ENCODE assay signal across 32 mouse cellular contexts in genomic region chr19:30613150-30613865, GRCm38 (mm10).
"Had no signal": no experiment of that assay in that cellular context is flagged by ENCODE, and none has a peak within 500 bp of the region (broad histone marks: within the 10 kb centered on the region; RNA-seq: fewer than 3 reads in every experiment).

No protein-coding gene starts in this region.

- H3K4me3 ChIP-seq: limb, embryonic 10.5 days; limb, embryonic 12.5 days; limb, embryonic 13.5 days; limb, embryonic 15.5 days; liver, embryonic 12.5 days; liver, embryonic 13.5 days; liver, embryonic 15.5 days; lung, embryonic 15.5 days; megakaryocyte, embryonic 14.5 days; midbrain, embryonic 10.5 days; midbrain, embryonic 12.5 days; midbrain, embryonic 13.5 days; midbrain, embryonic 15.5 days; myocyte; neural tube, embryonic 12.5 days had no signal

- H3K4me2 ChIP-seq: limb, embryonic 12.5 days; limb, embryonic 13.5 days; limb, embryonic 15.5 days; liver, embryonic 11.5 days; liver, embryonic 12.5 days; liver, embryonic 13.5 days; liver, embryonic 15.5 days; lung, embryonic 14.5 days; lung, embryonic 15.5 days; midbrain, embryonic 11.5 days; midbrain, embryonic 12.5 days; midbrain, embryonic 13.5 days; midbrain, embryonic 15.5 days; neural tube, embryonic 12.5 days had no signal

- H3K27me3 ChIP-seq: limb, embryonic 12.5 days; limb, embryonic 13.5 days; limb, embryonic 15.5 days; liver, embryonic 12.5 days; liver, embryonic 13.5 days; liver, embryonic 15.5 days; lung, embryonic 15.5 days; megakaryocyte, embryonic 14.5 days; midbrain, embryonic 12.5 days; midbrain, embryonic 13.5 days; midbrain, embryonic 15.5 days; neural tube, embryonic 12.5 days had no signal

- ATAC-seq: liver, embryonic 12.5 days; liver, postnatal 0 days; lung, postnatal 0 days; midbrain, embryonic 13.5 days; midbrain, embryonic 15.5 days; midbrain, embryonic 16.5 days had no signal

- H3K36me3 ChIP-seq: limb, embryonic 10.5 days; limb, embryonic 12.5 days; limb, embryonic 13.5 days; limb, embryonic 15.5 days; liver, embryonic 12.5 days; liver, embryonic 13.5 days; liver, embryonic 15.5 days; lung, embryonic 15.5 days; midbrain, embryonic 10.5 days; midbrain, embryonic 12.5 days; midbrain, embryonic 13.5 days; midbrain, embryonic 15.5 days; neural tube, embryonic 12.5 days had no signal

- H3K27ac ChIP-seq: limb, embryonic 10.5 days; limb, embryonic 12.5 days; limb, embryonic 13.5 days; limb, embryonic 15.5 days; liver, embryonic 12.5 days; liver, embryonic 13.5 days; liver, embryonic 14.5 days; liver, embryonic 15.5 days; lung, embryonic 15.5 days; macrophage; midbrain, embryonic 10.5 days; midbrain, embryonic 12.5 days; midbrain, embryonic 13.5 days; midbrain, embryonic 15.5 days; neural tube, embryonic 12.5 days had no signal

- H3K9me3 ChIP-seq: limb, embryonic 10.5 days; limb, embryonic 15.5 days; liver, embryonic 12.5 days; liver, embryonic 13.5 days; liver, embryonic 15.5 days; lung, embryonic 15.5 days; midbrain, embryonic 10.5 days; midbrain, embryonic 15.5 days had no signal

- H3K9ac ChIP-seq: limb, embryonic 12.5 days; limb, embryonic 13.5 days; limb, embryonic 15.5 days; liver, embryonic 12.5 days; liver, embryonic 13.5 days; liver, embryonic 14.5 days; liver, embryonic 15.5 days; liver, postnatal 0 days; lung, embryonic 14.5 days; lung, embryonic 15.5 days; midbrain, embryonic 12.5 days; midbrain, embryonic 13.5 days; midbrain, embryonic 15.5 days; neural tube, embryonic 12.5 days had no signal

- DNase-seq: left cerebral cortex, postnatal 4 days; liver; liver, embryonic 13.5 days; liver, postnatal 0 days; lung, adult 18-20 months; lung, adult 2 months; lung, embryonic 14.5 days; lung, postnatal 10 days; lung, postnatal 14 days; lung, postnatal 36 days; lung, postnatal 4 days; midbrain, embryonic 14.5 days had no signal

- H3K4me1 ChIP-seq: limb, embryonic 10.5 days; limb, embryonic 12.5 days; limb, embryonic 13.5 days; limb, embryonic 15.5 days; liver, embryonic 12.5 days; liver, embryonic 13.5 days; liver, embryonic 15.5 days; lung, embryonic 15.5 days; megakaryocyte, embryonic 14.5 days; midbrain, embryonic 10.5 days; midbrain, embryonic 12.5 days; midbrain, embryonic 13.5 days; midbrain, embryonic 15.5 days; neural tube, embryonic 12.5 days had no signal
